Mouse (Mus musculus): ENCODE measurements around the gene Plcg2.

The Plcg2 gene

DNA sequence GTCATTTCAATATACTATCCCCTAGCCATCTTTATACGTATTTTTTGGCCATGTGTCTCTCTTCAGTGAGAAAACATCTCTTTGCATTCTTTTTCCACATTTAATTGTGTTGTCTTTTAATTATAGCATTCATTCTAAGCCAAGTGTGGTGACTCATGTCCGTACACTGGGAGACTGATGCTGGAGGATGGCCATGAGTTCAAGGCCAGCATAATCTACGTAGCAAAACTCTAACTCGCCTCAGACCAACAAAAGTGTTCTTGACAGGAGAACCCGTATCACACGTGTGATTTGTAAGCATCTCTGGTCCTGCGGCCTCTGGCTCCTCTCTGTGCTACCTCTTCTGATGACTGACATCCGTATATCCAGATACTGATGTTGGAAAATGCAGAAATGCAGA, 13.4 kb upstream of the Plcg2 start:
- in situ Hi-C loops (cut with MboI, MseI) = loop anchor here in 1 of 2 experiments (5.0 kb wide), 1 partner anchor 377 kb away; no protein-coding TSS in a partner anchor

DNA sequence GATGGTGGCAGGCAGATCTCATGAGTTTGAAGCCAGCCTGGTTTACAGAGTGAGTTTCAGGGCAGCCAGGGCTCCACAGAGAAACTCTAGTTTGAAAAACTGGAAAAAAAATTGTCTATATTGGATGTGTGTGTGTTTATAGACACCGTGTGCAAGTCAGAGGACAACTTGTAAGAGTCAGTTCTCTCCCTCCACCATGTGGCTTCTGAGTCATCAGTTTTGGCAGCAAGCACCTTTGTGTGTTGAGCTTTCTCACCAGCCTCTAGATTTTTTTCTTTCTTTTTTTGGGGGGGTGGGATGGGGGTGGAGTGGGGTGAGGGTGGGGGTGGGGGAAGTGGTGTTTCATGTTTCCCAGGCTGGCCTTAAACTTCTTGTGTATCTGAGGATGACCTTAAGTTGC, 12.8 kb upstream of the Plcg2 start:
- in situ Hi-C loops (cut with MboI, MseI) = no loop called here

DNA sequence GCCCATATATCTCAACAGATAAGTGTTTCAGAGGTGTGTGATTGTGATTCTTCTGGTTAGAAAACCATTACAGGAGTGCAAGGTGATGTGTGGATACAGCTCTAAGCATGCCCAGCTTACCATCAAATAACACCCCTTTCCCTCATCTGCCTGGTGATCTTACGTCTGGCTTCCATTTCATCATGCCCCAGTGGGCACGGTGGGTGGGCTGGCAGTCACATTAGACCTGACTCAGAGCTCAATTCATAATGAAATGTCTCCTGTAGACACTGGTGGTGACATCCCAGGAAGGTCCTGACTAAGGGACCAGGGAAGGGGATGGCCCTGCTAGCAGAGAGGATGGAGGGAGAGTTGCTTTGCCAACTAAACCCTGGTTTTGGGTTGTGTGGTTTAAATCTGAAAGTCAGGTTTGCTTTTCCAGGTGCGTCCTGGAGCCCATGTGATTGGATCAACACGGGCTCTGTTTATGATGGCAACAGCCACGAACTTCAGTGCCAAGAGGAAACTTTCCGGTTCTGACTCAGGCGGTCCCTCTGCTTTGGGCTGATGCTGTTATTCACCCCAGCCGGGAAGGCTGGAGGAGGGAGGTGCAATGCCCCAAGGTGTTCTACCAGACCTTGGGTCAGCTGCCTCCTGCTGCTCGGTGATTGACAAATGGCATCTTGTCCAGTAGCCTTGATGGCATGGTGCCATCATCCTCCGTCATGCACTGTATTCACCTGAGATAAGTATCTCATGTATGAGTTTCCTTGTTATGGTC, 9.7 kb upstream of the Plcg2 start:
- in situ Hi-C loops (cut with MboI, MseI) = no loop called here

DNA sequence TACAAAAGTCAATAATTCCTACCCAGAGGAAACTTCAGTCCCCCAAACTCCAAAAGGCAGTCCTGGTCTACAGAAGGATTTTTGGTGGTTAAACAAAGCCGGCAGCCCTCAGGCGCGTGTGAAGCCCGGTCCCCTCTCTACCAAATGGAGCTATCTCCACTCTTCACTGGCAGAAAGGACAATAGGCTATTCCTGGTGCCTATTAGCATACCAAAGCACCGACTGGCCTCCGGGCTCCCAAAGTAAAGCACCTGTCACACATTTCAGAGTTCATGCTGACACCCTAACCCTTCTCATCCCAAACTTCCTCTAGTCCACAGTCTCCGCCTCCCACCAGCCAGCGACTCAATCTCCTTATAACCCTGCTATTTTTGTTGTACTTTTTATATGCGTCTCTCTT, 4.5 kb upstream of the Plcg2 start:
- in situ Hi-C loops (cut with MboI, MseI) = no loop called here

DNA sequence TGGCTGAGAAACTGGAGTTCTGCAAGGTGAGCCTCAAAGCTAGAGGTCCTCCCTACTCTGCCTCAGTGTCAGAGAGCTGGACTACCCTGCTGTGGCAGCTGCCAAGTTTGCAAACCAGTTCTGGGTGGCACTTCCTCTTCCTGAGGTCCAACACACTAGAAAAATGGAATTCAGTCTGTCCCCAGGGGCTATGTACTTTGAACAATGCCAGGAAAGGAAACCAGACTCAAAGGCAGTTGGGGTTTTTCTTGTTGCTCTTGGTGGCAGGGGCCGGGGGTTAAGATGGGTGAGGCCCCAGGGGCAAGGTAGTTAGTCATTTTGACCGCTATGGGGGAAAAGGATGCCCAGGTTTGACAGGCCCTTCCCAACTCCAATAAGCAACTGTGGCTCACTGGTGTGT, 3.2 kb upstream of the Plcg2 start:
- in situ Hi-C loops (cut with MboI, MseI) = no loop called here

DNA sequence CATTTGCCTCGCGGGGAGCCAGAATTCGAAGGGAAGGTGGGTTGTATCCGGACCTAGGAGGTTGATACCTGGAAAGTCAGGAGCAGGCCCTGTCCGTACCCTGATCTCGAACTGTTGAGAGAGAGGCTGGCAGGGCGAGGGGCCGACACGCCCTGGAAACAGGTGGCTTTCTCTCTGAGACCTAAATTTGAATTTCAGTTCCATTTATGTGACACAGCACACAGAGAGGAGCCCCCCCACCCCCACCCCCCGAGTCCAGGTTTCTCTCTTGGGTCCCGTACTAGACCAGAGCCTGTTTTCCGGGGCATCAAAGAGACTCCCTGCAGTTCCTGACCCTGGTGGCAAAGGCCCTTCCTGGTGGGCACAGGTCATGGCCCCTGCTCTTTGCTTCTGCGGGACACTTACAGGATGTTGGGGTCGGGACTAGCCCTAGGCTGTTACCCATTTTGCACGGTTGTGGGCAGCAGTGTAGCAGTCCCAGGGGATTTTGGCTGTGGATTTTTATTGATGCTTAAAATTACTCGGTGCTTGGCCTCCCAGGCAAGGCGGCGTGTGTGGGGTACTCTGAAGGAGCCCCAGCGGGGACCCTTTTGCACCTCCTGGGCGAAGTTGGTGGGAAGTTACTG, 937 bp downstream of the Plcg2 start:
- in situ Hi-C loops (cut with MboI, MseI) = no loop called here

DNA sequence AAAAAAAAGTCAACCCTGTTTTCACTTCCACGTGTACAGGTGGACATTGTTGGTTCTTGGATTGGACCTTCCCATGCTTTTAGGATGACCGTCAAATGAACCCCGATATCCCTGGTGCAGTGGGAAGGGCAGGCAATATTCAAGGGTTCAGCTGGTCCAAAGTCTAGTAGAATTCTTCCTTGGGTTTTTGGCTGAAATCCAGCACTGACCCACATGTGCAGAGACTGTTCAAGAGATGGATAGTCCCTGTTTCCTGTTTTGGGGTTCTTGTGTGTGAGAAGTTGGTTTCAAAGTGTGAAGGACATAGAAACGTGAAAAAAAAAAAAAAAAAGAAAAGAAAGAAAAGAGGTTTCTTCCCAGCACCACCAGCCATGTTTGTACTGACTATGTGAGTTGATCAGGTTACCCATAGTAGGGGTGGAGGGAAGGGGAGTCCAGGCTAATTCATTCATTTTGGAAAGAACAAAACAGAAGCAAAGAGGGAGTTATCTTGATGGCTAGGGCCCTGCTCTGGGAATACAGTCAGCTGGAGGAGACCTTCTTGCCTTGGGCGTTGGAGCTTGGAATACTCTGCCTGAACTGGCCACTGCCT, 2.2 kb downstream of the Plcg2 start:
- in situ Hi-C loops (cut with MboI, MseI) = no loop called here

DNA sequence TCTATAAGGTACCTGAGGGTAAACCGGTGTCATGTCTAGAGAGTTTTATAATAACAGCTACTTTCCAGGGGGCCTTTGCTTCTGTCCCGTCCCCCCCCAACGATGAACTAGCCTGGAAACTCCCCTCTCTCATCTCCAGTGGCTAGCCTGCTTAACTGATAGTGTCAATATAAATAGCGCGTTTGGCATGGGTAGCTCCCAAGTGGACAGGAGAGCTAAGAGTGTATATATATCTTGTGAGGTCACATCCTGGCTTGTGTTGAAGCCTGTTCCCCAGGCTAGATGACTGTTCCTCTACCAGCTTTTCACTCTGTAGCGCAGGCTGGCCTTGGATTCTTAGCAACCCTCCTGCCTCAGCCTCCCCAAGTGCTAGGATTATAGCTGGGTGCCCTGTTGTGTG, 3.2 kb downstream of the Plcg2 start:
- in situ Hi-C loops (cut with MboI, MseI) = no loop called here

DNA sequence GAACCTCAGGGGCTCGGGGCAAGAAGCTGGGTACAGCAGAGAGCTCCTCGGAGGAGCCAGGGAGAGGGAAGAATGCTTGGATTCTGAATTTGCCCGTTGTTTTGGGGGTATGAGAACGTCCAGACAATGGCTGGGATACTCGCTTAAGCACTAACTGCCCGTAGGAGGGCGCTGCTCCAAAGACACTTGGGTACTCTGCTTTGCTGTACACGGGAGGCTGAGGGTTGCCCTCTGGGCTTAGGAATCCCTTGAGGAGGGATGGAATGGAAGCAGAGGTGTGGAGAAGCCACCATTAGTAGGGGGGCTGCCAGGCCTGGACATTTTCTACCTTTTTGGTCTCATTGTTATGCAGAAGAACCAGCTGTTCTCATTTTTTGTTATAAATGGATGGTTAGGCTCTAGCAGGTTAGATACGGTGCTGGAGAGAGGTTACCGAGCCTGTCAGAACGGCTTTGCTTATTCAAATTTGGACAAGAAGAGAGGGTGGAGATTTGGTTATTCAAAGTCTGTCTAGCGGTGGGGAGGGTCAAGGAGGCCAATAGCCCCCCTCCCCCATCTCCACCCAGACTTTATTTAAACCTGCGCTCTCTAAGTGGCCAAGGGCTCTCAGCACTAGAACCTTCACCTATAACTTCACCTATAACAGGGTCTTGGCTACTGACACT, 5.4 kb downstream of the Plcg2 start:
- in situ Hi-C loops (cut with MboI, MseI) = no loop called here

DNA sequence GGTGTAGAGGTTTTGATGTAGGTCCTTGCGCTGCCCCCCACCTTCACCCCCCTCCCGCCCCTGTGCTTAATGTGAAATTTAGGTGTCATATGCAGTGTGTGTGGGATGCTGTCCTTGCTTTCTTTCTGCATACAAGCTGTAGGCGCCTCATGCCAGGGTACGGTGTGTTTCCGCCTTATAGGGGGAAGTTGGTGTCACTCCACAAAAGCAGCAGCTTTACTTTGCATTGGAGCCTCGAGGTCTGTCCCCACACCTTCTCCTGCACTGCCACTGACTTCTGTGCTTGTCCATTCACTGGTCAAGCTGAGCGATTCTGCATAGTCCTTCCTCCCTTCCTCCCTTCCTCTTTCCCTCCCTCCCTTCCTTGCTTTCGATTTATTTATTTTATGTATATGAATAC, 9.6 kb downstream of the Plcg2 start:
- in situ Hi-C loops (cut with MboI, MseI) = no loop called here

DNA sequence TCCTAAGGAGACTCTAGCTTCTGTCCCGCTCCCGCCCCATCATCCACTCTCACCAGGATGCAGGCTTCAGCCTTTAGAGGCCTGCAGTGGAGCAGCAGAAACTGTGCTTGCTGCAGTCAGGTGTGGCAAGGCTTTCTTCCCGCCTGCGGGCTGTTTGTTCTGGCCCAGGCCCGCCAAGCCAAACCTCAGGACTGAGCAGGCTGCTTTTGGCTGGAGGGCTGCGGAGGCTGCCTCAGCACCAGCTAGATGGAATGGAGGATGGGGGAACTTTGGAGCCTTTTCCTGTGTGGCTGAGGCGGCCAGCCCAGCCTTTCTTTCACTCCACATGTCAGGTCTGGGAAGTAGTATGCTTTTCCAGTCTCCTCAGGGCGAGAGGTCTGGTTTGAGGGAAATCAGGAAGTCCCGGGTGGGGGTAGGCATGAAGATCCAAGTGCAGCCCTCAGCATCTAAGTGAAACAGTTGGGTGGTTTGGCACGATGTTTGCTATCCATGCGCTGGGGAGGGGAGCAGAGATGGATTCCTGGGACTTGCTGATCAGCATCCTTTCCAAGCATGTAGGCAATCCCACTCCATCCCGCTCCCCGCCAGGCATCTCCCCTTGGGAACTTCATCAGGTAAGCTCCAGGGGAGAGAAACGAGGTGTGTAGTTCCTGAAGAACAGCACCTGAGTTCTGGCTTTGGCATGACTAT, 18.9 kb downstream of the Plcg2 start:
- in situ Hi-C loops (cut with MboI, MseI) = no loop called here

DNA sequence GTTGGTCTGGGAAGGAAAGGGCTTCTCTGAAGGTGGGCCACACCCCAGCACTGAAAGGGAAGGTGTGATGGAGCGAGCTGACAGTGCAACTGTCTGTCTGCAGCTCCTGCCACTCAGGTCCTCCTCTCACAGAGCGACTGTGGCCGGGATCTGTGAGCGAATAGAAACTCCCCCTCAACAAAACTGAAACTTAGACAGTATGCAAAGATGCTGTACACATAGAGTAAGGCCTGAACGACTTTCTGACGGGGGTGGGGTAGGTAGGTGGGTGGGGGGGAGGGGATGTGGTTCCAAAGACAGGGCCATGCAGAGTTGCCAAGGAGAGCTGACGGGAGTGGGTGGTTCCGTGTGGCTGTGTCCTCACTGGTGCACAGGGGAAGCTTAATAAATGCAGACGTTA, 19.8 kb downstream of the Plcg2 start:
- in situ Hi-C loops (cut with MboI, MseI) = no loop called here

DNA sequence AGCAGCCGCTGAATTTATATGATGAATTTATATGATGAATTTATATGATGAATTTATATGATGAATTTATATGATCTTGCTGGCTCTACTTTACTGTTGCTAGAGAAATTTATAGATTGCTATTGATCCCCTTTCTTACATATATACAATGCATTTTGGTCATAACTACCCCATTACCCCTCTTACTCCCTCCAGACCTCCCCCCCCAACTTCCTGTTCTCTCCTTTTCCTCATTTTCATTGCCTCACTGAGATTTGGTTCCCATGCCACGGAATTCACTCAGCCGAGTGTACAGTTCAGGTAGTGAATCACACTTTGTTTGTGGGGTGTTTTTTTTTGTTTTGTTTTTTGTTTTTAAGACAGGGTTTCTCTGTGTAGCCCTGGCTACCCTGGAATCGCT, 20.8 kb downstream of the Plcg2 start:
- in situ Hi-C loops (cut with MboI, MseI) = no loop called here

DNA sequence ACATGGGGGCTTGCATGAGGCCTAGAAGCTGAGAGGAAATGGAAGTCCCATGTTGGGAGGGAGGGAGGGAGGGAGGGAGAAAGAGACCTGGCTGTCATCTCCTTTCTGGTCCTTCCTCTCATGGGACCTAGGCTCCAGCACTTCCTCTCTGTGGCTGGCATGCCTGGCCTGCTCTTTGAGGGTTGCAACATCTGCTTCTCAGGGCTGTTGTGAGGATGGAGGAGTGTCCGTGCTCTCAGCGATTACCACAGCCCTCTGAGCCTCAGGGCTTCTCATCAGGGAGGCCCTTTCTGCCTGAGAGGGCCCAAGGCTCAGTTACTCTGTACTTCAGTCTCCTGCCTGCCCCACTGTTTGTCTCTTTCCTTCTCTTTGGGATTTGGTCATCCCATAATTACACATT, 28.1 kb downstream of the Plcg2 start:
- in situ Hi-C loops (cut with MboI, MseI) = no loop called here

DNA sequence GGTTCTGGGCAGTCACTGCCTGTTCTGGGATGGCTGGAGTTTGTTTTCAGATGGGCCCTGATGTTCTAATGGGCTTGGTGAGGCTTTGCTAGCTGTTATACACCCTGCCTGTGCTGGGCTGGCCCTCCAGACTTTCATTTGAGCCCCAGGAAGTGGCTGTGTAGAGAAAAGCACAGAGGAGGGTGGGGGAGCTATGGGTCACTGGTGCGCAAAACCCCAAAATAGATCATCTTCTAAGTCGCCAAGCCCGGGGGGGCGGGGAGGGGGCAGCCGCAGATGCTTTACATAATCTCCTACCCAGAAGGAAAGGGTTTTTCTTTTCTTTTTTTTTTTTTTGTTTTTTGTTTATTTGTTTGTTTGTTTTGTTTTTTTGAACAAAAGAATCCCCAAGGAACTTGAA, 29.9 kb downstream of the Plcg2 start:
- in situ Hi-C loops (cut with MboI, MseI) = no loop called here

DNA sequence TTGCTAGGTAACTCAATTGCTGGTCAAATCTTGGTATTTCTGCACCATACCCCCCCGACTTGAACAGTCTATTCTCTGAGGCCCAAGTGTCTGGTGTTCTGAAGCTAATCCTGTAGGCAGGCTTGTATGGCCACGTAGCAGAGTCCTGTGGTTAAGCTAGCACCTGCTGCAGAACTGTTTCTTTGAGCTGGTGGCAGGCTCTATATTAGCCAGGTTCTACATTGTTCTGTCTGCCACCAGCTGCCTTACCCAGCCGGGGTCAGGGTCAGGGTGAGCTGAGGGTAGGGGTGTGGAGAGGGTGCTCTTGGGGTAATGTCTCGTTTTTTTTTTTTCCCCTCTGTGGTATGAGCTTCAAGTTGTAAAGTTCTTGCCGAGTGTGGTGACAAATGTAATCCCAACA, 31.1 kb downstream of the Plcg2 start:
- in situ Hi-C loops (cut with MboI, MseI) = no loop called here

DNA sequence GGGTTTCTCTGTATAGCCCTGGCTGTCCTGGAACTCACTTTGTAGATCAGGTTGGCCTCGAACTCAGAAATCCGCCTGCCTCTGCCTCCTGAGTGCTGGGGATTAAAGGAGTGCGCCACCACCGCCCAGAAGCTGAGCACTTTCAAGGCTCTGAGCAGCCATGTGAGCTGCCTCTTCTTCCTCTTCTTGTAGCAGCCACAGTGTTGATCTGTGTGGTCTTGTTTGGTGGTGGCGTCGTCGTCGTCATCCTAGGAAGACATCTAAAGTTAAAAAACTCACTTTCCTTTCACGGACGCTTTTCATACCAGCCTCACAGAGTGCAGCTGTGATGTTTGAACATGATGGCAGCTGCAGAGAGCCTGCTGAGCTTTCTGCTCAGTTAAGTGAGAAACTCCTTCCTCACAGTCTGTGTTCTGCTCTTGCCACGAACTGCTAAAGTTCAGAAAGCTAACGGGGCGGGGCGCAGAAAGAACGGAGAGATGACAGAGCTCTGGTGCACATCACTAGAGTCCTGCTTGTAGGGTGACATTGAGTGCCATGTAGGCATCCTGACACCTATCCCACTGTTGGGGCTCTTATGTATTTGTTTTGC, 34.4 kb downstream of the Plcg2 start:
- in situ Hi-C loops (cut with MboI, MseI) = no loop called here

DNA sequence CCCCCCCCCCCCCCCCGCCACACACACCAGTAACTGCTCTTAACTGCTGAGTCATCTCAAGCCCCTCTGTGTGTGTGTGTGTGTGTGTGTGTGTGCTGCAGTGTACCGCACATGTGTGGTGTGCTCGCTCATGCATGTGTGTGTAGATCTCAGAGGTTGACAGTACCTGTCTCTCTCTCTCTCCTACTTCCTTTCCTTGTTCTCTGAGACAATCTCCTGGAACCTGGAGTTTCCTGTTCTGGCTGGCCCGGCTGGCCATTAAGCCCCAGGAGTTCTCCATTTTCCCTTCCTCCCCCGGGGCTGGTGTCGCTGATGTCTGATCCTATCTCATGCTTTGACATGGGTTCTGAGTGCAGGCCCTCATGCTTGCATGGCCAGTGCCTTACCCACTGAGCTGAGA, 38.8 kb downstream of the Plcg2 start:
- in situ Hi-C loops (cut with MboI, MseI) = no loop called here

DNA sequence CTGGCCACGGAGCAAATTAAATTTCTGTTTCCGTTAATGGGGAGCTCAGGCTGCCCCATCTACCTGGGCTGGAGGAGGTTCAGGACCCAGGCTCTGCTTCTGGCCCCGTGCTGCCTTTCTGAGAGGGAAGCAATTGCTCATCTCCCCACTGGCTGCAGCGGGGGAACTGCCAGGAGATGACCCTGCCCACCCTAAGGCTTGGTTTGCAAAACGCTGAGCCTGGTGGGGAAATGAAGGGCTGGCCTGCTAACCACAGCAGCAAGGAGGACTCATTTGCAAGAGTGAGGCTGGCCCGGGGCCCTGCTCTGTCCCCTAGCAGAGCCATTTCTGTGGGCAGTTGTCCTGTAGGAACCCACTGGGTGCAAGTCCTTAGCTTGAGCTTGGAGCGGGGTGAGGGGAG, 39.7 kb downstream of the Plcg2 start:
- in situ Hi-C loops (cut with MboI, MseI) = no loop called here

DNA sequence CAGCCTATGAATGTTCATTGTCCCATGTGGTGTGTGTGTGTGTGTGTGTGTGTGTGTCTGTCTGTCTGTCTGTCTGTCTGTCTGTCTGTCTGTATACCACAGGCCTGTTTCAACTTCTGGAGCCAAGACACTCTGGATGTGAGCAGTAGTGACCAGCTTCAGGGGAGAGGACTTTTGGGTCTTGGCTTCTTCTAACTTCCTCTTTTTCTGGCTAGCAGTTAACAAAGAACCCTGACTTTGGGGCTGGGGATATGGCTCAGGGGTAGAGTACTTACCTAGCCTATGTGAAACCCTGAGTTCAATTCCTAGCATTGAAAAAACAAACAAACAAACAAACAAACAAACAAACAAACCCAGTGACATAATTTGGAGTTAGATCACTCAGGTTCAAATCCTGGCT, 44.9 kb downstream of the Plcg2 start:
- in situ Hi-C loops (cut with MboI, MseI) = no loop called here

DNA sequence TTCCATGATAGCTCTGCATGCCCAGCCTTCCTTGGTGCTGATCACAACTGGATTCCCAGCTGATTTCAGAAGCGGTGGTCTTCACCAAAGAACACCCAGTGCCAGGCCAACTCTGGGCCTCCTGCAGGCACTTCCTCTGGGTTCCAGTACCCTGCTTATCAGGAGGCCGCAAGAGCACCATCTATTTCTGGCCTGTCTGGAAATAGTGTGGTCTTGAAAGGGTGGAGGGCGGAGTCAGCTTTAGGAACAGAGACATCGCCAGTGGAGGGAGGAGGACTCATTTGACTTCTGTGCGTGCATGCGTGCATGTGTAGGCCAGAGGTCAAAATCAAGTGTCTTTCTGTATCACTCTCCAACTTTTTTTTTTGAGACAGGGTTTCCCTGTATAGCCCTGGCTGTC, 45.7 kb downstream of the Plcg2 start:
- in situ Hi-C loops (cut with MboI, MseI) = no loop called here

DNA sequence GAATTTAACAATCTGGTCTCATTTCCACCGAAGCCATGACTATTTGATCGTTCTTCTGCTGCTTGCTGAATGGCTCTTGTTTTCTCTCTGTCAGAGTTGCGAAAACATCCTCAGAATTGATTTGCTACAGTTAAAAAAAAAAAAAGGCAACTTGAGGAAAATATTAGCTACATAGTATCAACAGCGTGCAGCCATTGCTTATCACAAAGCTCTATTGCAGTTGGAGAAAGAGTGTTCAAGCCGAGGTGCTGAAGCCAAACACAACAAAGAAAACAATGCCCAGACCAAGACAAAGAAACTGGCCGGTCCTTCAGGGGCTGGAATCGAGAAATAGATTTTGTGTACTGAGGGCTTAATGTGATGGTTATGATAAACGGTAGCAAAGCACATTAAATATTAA, 47.0 kb downstream of the Plcg2 start:
- in situ Hi-C loops (cut with MboI, MseI) = no loop called here
